ENCODE assay signal across 11 mouse cellular contexts in genomic region chr19:56835340-56835739, GRCm38 (mm10). TPM values are rescaled to one million over a fixed set of nuclear protein-coding genes. Genes with fewer than 3 reads are reported as not detected.
A peak's percentile ranks its signal among the peaks of the same experiment; 100 is the strongest.
DNase-seq lines count a peak whose midpoint lies in the region; ATAC-seq lines count a peak whose summit lies in the region.
"Had no signal": no experiment of that assay in that cellular context is flagged by ENCODE, and none has a peak within 500 bp of the region (broad histone marks: within the 10 kb centered on the region; RNA-seq: fewer than 3 reads in every experiment).

No protein-coding gene starts in this region.

- WGBS in hindbrain, embryonic 14.5 days, result 37% methylated on average over 9 of the region's 9 CpGs
- 43% methylated on average over 9 of the region's 9 CpGs for WGBS in hindbrain, embryonic 12.5 days

- H3K4me1 ChIP-seq in hindbrain, embryonic 14.5 days (replicated peaks; ENCODE audit: control insufficient read depth, insufficient read depth, low read length), result no peaks in the 10 kb centered on the region
- no peaks in the 10 kb centered on the region; the same call in 1 of the 2 replicates for H3K4me1 ChIP-seq in hindbrain, embryonic 12.5 days

- peak; percentile 65 for DNase-seq in hindbrain, embryonic 14.5 days (ENCODE audit: low spot score)
- DNase-seq in right cerebral cortex, postnatal 4 days, result peak; percentile 31
- DNase-seq in right cerebral cortex, adult 18-20 months, result no peak
- DNase-seq in kidney, adult 9 months, result peak; percentile 69
- no peak for DNase-seq in frontal cortex, postnatal 10 days (ENCODE audit: low spot score in 2 of 2)
- DNase-seq in gastrocnemius, postnatal 4 days (ENCODE audit: low spot score in 2 of 2), result no peak
- DNase-seq: cerebellum, adult 11-12 months had no signal

- H3K4me3 ChIP-seq in hindbrain, embryonic 14.5 days (replicated peaks; ENCODE audit: low read length), result no peak overlapping the region
- H3K4me3 ChIP-seq in hindbrain, embryonic 12.5 days, result no peak overlapping the region
- H3K4me3 ChIP-seq: left cerebral cortex, adult 2 months had no signal

- no peak overlapping the region for H3K9ac ChIP-seq in hindbrain, embryonic 14.5 days
- no peak overlapping the region for H3K9ac ChIP-seq in hindbrain, embryonic 12.5 days

- no peak overlapping the region for H3K27ac ChIP-seq in hindbrain, embryonic 14.5 days
- H3K27ac ChIP-seq in hindbrain, embryonic 12.5 days, result no peak overlapping the region
- H3K27ac ChIP-seq: left cerebral cortex, adult 2 months had no signal

- H3K36me3 ChIP-seq in hindbrain, embryonic 14.5 days (replicated peaks; ENCODE audit: control insufficient read depth, insufficient read depth), result no peaks in the 10 kb centered on the region
- no peaks in the 10 kb centered on the region for H3K36me3 ChIP-seq in hindbrain, embryonic 12.5 days

- H3K9me3 ChIP-seq in hindbrain, embryonic 14.5 days (ENCODE audit: control insufficient read depth, low read length), result no peaks in the 10 kb centered on the region
- H3K9me3 ChIP-seq in hindbrain, embryonic 12.5 days (replicated peaks), result no peaks in the 10 kb centered on the region

- no peak overlapping the region for H3K4me2 ChIP-seq in hindbrain, embryonic 14.5 days (replicated peaks)
- no peak overlapping the region for H3K4me2 ChIP-seq in hindbrain, embryonic 12.5 days (replicated peaks)

- no peaks in the 10 kb centered on the region for H3K27me3 ChIP-seq in hindbrain, embryonic 14.5 days (ENCODE audit: control insufficient read depth, insufficient read depth, low read length)
- H3K27me3 ChIP-seq in hindbrain, embryonic 12.5 days, result no peaks in the 10 kb centered on the region

- no peak for ATAC-seq in hindbrain, embryonic 14.5 days (ENCODE audit: low FRiP score)
- ATAC-seq in hindbrain, embryonic 12.5 days (ENCODE audit: low FRiP score), result no peak

RNA-seq across cellular contexts. Expression of gene Tdrd1, which starts 9.3 kb away (rescaled TPM):
- polyA plus RNA-seq in hindbrain, embryonic 14.5 days (2014; fragmentation: Nextera tagmentation; extraction: Ambion mirVana), result 1.1 and 1.3 TPM in 2 replicates
- 1.0 and 1.5 TPM in 2 replicates for polyA plus RNA-seq in hindbrain, embryonic 12.5 days (2016; fragmentation: Nextera tagmentation; extraction: Ambion mirVana)
- total RNA-seq in gastrocnemius, postnatal 4 days (2021), result under 1 TPM; 0.23 to 0.29 TPM
- total RNA-seq: heart, adult 8-10 months had no signal

RNA-seq across cellular contexts. Expression of gene Ccdc186, which starts 13.3 kb away (rescaled TPM):
- 24.3 and 27.2 TPM in 2 replicates for polyA plus RNA-seq in hindbrain, embryonic 14.5 days (2014; fragmentation: Nextera tagmentation; extraction: Ambion mirVana)
- polyA plus RNA-seq in hindbrain, embryonic 12.5 days (2016; fragmentation: Nextera tagmentation; extraction: Ambion mirVana), result 30.2 and 34.0 TPM in 2 replicates
- total RNA-seq in gastrocnemius, postnatal 4 days (2021), result 10 to 100 TPM; 29.2 to 36.1 TPM

RNA-seq across cellular contexts. Expression of gene Vwa2, which starts 38.7 kb away (rescaled TPM):
- polyA plus RNA-seq in hindbrain, embryonic 14.5 days (2014; fragmentation: Nextera tagmentation; extraction: Ambion mirVana), result 0.40 and 0.51 TPM in 2 replicates
- polyA plus RNA-seq in hindbrain, embryonic 12.5 days (2016; fragmentation: Nextera tagmentation; extraction: Ambion mirVana), result 2.0 and 3.0 TPM in 2 replicates
- total RNA-seq in gastrocnemius, postnatal 4 days (2021), result under 1 TPM in 1 of 2 experiments, not detected in 1; 0.05 TPM
- total RNA-seq: adrenal gland, adult 18-20 months; heart, adult 8-10 months; left cerebral cortex, adult 2 months had no signal

Comparison
In these comparisons a context has a peak if more than half of its experiments do, and no peak if none do; other contexts are left out.
1. DNase-seq: peak in hindbrain, embryonic 14.5 days (single experiment), right cerebral cortex, postnatal 4 days (single experiment) and kidney, adult 9 months (single experiment); none in right cerebral cortex, adult 18-20 months (single experiment), frontal cortex, postnatal 10 days (0 of 2) and gastrocnemius, postnatal 4 days (0 of 2).